Mouse (Mus musculus) forebrain, embryonic 16.5 days (tissue): ENCODE data around the gene Cd151. TPM values are rescaled to one million over a fixed set of nuclear protein-coding genes. Genes with fewer than 3 reads are reported as not detected.

Source experiments
- ATAC-seq: fragments of 200-750 bp; cut with Nextera tagmentation; 2 replicates; pipeline ENCODE4 v1.8.0; 2017; ENCODE audit warnings: mild to moderate bottlenecking, moderate library complexity
- H3K27ac ChIP-seq: fragments of 300-500 bp; sonication (generic); 2 replicates; pipeline ENCODE4 v1.5.1; 2014; ENCODE audit warnings: low read length, control low read depth
- H3K27me3 ChIP-seq: fragments of 300-500 bp; sonication (generic); replicated peaks from 2 replicates; pipeline ENCODE4 v1.6.1; 2014; ENCODE audit warnings: low read length; ENCODE audit not compliant: control insufficient read depth, insufficient read depth
- H3K36me3 ChIP-seq: fragments of 300-500 bp; sonication (generic); 2 replicates; pipeline ENCODE4 v1.6.1; 2014; ENCODE audit not compliant: control insufficient read depth, insufficient read depth
- H3K4me1 ChIP-seq: fragments of 300-500 bp; sonication (generic); replicated peaks from 2 replicates; pipeline ENCODE4 v1.6.1; 2014; ENCODE audit warnings: low read length; ENCODE audit not compliant: control insufficient read depth, insufficient read depth
- H3K4me2 ChIP-seq: fragments of 300-500 bp; sonication (generic); 2 replicates; pipeline ENCODE4 v1.6.1; 2014; ENCODE audit warnings: mild to moderate bottlenecking, low read length, control low read depth
- H3K4me3 ChIP-seq: fragments of 300-500 bp; sonication (generic); replicated peaks from 2 replicates; pipeline ENCODE4 v1.5.1; 2014; ENCODE audit warnings: mild to moderate bottlenecking, low read length, control low read depth
- H3K9ac ChIP-seq: fragments of 300-500 bp; sonication (generic); replicated peaks from 2 replicates; pipeline ENCODE4 v1.6.1; 2014; ENCODE audit warnings: low read depth, low read length, control low read depth
- H3K9me3 ChIP-seq: fragments of 300-500 bp; sonication (generic); 2 replicates; pipeline ENCODE4 v1.6.1; 2016; ENCODE audit warnings: low read length; ENCODE audit not compliant: control insufficient read depth
- WGBS: fragments of 180-500 bp; shearing (Covaris S2); extraction: QIAGEN DNeasy Blood & Tissue Kit; methylation state at CpG from one replicate; pipeline ENCODE4 v1.1.7; 2014; 5-methylcytosine and 5-hydroxymethylcytosine counted together
- polyA plus RNA-seq: library from polyadenylated mRNA; unstranded; fragments of >200 nt; fragmentation: Nextera tagmentation; extraction: Ambion mirVana; gene quantifications from 2 replicates; pipeline ENCODE4 v1.2.1, GENCODE M21; 2015

Gene Cd151
- polyA plus RNA-seq, 1 experiment from 2014 or later = 20.8 TPM

DNA sequence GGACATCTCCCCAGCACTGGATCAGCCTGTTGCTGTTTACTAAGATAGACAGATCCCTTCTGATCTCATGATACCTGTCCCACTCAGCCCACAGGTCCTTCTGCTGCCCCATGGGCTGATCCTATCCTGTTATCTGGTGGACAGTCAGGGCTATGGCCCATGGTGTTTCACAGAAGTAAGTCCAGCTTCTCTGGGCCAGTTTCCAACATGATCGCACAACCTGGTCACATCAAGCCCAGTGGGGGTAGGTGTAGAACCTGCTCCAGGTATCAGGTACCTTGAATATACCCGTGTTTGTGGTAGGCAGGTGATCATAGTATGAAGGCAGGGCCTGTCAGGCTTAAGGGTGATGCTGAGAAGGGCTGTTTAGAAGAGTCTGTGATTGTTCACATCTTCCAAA, 28.2 kb downstream of the Cd151 start:
- Histone ChIP-seq H3K4me3 (no peak overlapping the region), H3K9ac (no peak overlapping the region), H3K27me3 (no peaks in the 10 kb centered on the region), H3K4me1 (no peaks in the 10 kb centered on the region), H3K27ac (no peak overlapping the region), H3K36me3 (peaks cover 2% of the 10 kb centered on the region; the same call in 1 of the 2 replicates), H3K9me3 (no peaks in the 10 kb centered on the region), H3K4me2 (no peak overlapping the region)
- ATAC-seq = no peak
- 94% methylated on average over 2 of the region's 2 CpGs for WGBS

DNA sequence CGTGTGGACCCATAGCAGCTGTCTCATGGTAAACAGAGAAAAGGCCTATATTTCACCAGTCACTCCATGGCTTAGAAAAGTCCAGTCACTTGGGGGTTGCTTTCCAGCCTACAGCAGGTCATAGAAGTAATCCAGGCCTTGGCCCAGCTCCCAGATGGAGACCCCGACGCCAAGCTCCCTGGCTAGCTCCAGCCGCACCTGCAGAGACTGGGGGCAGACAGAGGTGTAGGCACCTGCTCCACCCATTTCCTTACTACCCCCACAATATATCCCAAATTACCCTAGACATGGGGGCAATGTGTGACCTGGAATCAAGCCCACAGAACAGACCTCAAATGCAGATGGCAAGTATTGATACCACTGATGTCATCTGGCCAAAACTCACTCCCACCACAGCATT, 28.7 kb downstream of the Cd151 start:
- no peak overlapping the region for H3K27ac ChIP-seq
- no peak overlapping the region for H3K4me3 ChIP-seq
- no peak overlapping the region for H3K9ac ChIP-seq
- peaks cover 2% of the 10 kb centered on the region; the same call in 1 of the 2 replicates for H3K36me3 ChIP-seq
- WGBS = 87% methylated on average over 4 of the region's 4 CpGs
- ATAC-seq = no peak
- H3K4me2 ChIP-seq = no peak overlapping the region
- no peaks in the 10 kb centered on the region for H3K4me1 ChIP-seq
- H3K27me3 ChIP-seq = no peaks in the 10 kb centered on the region
- no peaks in the 10 kb centered on the region for H3K9me3 ChIP-seq

DNA sequence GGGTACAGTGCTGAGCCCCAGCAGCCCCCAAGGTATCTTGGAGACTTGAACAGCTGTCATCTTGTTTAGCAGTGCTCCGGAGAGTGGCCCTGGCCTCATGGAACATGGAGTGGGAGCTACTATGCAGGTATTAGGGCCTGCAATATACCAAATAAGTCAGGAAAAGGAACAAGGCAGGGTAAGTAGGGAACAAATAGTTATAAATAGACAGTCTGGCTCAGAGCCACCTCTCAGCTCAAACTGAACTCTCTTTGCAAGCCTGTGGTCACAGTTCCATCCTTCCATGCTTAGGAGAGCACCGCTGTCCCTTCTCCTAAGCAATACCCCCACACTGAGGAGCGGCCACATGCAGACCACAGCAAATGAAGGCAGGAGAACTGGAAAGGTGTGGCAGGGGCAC, 30.4 kb downstream of the Cd151 start:
- Histone ChIP-seq H3K27me3 (no peaks in the 10 kb centered on the region), H3K9me3 (no peaks in the 10 kb centered on the region), H3K27ac (no peak overlapping the region), H3K36me3 (peaks cover 2% of the 10 kb centered on the region; the same call in 1 of the 2 replicates), H3K4me3 (no peak overlapping the region), H3K4me1 (no peaks in the 10 kb centered on the region), H3K4me2 (no peak overlapping the region), H3K9ac (no peak overlapping the region)
- WGBS = 95% methylated on average over 3 of the region's 3 CpGs
- ATAC-seq = no peak

DNA sequence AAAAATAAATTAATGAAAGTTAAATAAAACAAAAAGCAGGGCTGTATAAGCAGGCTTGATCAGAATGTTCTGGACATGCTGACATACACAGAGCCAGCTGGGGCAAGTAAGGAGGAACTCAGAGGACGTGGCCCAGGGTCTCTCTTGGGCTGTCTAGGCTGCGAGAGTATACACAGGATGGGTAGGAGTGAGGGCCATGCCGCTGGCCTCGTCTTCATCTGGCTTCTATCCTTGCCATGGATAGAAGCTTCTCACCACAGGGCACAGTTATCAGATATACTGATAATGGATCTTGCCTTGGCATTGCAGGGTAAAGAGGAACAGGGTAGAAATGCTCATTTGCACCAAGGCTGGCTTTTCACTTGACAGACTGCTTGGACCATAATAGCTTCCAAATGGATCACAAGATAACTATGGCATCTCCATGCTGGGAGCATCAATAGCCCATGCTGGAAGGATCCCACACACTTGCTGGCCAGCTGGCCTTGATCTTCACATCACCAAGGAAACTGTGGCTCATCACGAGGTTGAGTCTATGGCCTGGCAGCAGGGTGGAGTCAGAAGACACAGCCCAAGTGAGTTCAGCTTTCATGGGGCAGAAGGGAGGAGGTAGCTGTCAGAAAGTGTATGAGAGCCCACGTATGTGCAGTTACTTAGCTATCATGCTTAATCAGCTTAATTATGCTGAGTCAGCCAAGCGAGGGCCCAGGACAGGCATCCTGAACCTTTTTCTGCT, 34.8 kb downstream of the Cd151 start:
- Histone ChIP-seq H3K9ac (no peak overlapping the region), H3K36me3 (peaks cover 2% of the 10 kb centered on the region; the same call in 1 of the 2 replicates), H3K9me3 (no peaks in the 10 kb centered on the region), H3K4me1 (no peaks in the 10 kb centered on the region), H3K27ac (no peak overlapping the region), H3K4me2 (no peak overlapping the region), H3K4me3 (no peak overlapping the region), H3K27me3 (no peaks in the 10 kb centered on the region)
- 88% methylated on average over 7 of the region's 7 CpGs for WGBS
- no peak for ATAC-seq

DNA sequence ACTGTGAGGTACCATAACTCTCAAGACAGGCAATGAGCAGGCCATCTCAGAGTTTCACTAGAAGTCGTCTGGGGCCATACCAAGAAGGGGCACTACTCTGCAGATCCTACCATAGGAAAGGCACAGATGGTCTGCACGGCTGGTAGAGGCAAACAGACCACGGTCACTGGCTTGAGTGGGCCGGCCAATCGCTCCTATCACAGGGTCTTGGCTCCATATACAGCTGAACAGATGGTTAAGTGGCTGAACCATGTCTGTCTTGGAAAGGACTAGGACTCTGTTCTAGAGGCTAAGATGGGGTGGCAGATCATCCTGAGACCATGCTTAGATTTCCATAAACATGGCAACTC, 35.3 kb downstream of the Cd151 start:
- no peak overlapping the region for H3K9ac ChIP-seq
- H3K4me3 ChIP-seq = no peak overlapping the region
- H3K36me3 ChIP-seq = peaks cover 2% of the 10 kb centered on the region; the same call in 1 of the 2 replicates
- ATAC-seq = no peak
- H3K4me2 ChIP-seq = no peak overlapping the region
- WGBS = 91% methylated on average over 5 of the region's 5 CpGs
- H3K27me3 ChIP-seq = no peaks in the 10 kb centered on the region
- no peaks in the 10 kb centered on the region for H3K4me1 ChIP-seq
- no peak overlapping the region for H3K27ac ChIP-seq
- no peaks in the 10 kb centered on the region for H3K9me3 ChIP-seq

DNA sequence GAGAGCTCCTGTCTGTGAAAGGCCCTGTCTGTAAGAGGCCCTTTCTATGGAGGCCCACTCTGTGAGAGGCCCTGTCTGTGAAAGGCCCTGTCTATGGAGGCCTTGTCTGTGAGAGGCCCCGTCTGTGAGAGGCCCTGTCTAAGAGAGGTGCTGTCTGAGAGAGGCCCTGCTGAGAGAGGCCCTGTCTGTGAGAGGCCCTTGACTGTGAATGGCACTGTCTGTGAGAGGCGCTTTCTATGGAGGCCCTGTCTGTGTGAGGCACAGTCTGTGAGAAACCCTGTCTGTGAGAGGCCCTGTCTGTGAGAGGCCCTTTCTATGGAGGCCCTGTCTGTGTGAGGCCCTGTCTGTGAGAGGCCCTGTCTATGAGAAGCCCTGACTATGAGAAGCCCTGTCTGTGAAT, 39.1 kb downstream of the Cd151 start:
- no peak overlapping the region for H3K9ac ChIP-seq
- WGBS = 81% methylated on average over 2 of the region's 2 CpGs
- H3K9me3 ChIP-seq = no peaks in the 10 kb centered on the region
- no peak overlapping the region for H3K4me3 ChIP-seq
- no peaks in the 10 kb centered on the region; the same call in 1 of the 2 replicates for H3K36me3 ChIP-seq
- no peak for ATAC-seq
- no peak overlapping the region for H3K4me2 ChIP-seq
- H3K27me3 ChIP-seq = no peaks in the 10 kb centered on the region
- H3K4me1 ChIP-seq = no peaks in the 10 kb centered on the region
- H3K27ac ChIP-seq = no peak overlapping the region

DNA sequence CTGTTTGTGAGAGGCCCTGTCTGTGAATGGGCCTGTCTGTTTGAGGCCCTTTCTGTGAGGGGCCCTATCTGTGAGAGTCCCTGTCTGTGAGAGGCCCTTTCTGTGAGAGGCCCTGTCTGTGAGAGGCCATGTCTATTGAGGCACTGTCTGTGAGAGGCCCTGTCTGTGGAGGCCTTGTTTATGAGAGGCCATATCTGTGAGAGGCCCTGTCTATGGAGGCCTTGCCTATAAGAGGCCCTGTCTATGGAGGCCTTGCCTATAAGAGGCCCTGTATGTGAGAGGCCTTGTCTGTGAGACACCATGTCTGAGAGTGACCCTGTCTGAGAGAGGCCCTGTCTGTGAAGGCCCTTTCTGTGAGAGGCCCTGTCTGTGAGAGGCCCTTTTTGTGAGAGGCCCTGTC, 41.0 kb downstream of the Cd151 start:
- Histone ChIP-seq H3K27ac (no peak overlapping the region), H3K4me1 (no peaks in the 10 kb centered on the region), H3K9me3 (no peaks in the 10 kb centered on the region), H3K4me3 (no peak overlapping the region), H3K36me3 (no peaks in the 10 kb centered on the region; the same call in 1 of the 2 replicates), H3K4me2 (no peak overlapping the region), H3K9ac (no peak overlapping the region), H3K27me3 (no peaks in the 10 kb centered on the region)
- no peak for ATAC-seq

DNA sequence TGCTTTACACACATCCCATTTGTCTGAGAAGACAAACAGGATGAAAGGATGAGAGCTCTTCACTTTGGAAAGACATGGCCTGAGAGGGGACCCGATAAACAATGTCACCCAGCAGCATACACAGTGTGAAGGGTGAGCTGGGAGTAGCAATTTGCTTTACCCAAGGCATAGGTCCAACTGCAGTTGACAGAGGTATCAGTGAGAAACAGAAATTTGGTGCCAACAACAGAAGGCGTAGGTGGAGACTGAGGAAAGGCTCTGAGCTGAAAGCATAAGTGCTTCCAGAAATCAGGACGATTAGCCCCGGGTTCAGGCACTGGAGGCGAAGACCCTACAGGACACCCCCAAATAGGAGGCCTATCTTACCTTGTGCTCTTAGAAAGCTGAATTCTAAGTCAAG, 43.0 kb downstream of the Cd151 start:
- no peak for ATAC-seq
- no peak overlapping the region for H3K4me3 ChIP-seq
- no peaks in the 10 kb centered on the region; the same call in 1 of the 2 replicates for H3K36me3 ChIP-seq
- H3K4me2 ChIP-seq = no peak overlapping the region
- no peaks in the 10 kb centered on the region for H3K4me1 ChIP-seq
- WGBS = 85% methylated on average over 5 of the region's 5 CpGs
- no peak overlapping the region for H3K27ac ChIP-seq
- no peaks in the 10 kb centered on the region for H3K9me3 ChIP-seq
- no peak overlapping the region for H3K9ac ChIP-seq
- no peaks in the 10 kb centered on the region for H3K27me3 ChIP-seq

DNA sequence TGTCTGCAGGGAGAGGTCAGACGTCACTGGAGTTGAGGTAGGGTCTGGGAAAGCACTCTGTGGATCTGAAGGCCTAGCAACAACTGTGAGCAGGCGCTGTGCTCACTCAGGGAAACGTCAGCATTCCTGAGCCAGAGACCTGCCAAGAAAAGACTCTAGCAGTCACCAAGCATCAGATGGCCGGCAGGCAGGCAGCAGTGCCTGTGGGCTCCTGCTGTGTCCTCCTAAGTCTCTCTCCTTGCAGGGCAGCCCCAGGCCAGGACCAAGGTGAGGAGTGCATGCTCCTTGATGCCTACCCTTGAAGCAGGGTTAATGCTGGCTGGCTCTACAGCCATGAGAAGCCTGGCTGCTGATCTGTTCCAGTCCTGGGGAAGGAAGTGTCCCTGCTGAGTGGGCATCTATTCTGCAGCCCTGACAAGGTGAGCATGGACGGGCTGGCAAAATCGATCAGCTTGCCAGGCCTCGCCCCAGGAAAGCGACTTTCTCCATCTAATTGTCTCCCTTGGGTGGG, 43.5 kb downstream of the Cd151 start:
- H3K4me2 ChIP-seq = no peak overlapping the region
- no peaks in the 10 kb centered on the region; the same call in 1 of the 2 replicates for H3K36me3 ChIP-seq
- H3K27me3 ChIP-seq = no peaks in the 10 kb centered on the region
- H3K9me3 ChIP-seq = no peaks in the 10 kb centered on the region
- H3K27ac ChIP-seq = no peak overlapping the region
- H3K9ac ChIP-seq = no peak overlapping the region
- WGBS = 68% methylated on average over 8 of the region's 8 CpGs
- no peaks in the 10 kb centered on the region for H3K4me1 ChIP-seq
- no peak overlapping the region for H3K4me3 ChIP-seq
- ATAC-seq = no peak
